Mouse (Mus musculus): ENCODE data around the gene Clpb. TPM values are rescaled to one million over a fixed set of nuclear protein-coding genes. Genes with fewer than 3 reads are reported as not detected.

Gene Clpb
- polyA plus RNA-seq, 1 experiment from 2014 or later: 54.9 TPM

- H3K4me2 ChIP-seq (replicated peaks; ENCODE audit: low read depth, low read length): no peak overlapping the region
- peaks cover 2% of the 10 kb centered on the region; the same call in 1 of the 2 replicates for H3K9me3 ChIP-seq (ENCODE audit: control insufficient read depth, low read length)
- 81% methylated on average over 1 of the region's 1 CpGs for WGBS
- H3K4me1 ChIP-seq (ENCODE audit: control insufficient read depth, insufficient read depth, low read length): peaks cover 9% of the 10 kb centered on the region
- no peak for ATAC-seq (ENCODE audit: low FRiP score, low TSS enrichment)
- H3K36me3 ChIP-seq (ENCODE audit: control insufficient read depth, insufficient read depth, low read length): 0 out of 2 replicates have a peak, but pooled peaks cover under 1% of the 10 kb centered on the region
- no peaks in the 10 kb centered on the region for H3K27me3 ChIP-seq (ENCODE audit: control insufficient read depth, insufficient read depth, low read length)
- no peak overlapping the region for H3K9ac ChIP-seq (ENCODE audit: low read depth, low read length)
- H3K27ac ChIP-seq (ENCODE audit: low read depth, low read length): no peak overlapping the region
- H3K4me3 ChIP-seq (ENCODE audit: low read length): no peak overlapping the region
Measured at GRCm38 (mm10) chr7:101662006-101662405, 1.4 kb upstream of the Clpb start.

GRCm38 (mm10) chr7:101666581-101666980 lies 3.1 kb downstream of the Clpb start:
- Histone ChIP-seq H3K9me3 (ENCODE audit: control insufficient read depth, low read length) (peaks cover 2% of the 10 kb centered on the region; the same call in 1 of the 2 replicates), H3K4me2 (replicated peaks; ENCODE audit: low read depth, low read length) (no peak overlapping the region), H3K9ac (ENCODE audit: low read depth, low read length) (no peak overlapping the region), H3K4me3 (ENCODE audit: low read length) (no peak overlapping the region), H3K4me1 (ENCODE audit: control insufficient read depth, insufficient read depth, low read length) (peaks cover 9% of the 10 kb centered on the region), H3K27me3 (ENCODE audit: control insufficient read depth, insufficient read depth, low read length) (no peaks in the 10 kb centered on the region), H3K27ac (ENCODE audit: low read depth, low read length) (no peak overlapping the region), H3K36me3 (ENCODE audit: control insufficient read depth, insufficient read depth, low read length) (peaks cover 13% of the 10 kb centered on the region; the same call in 1 of the 2 replicates)
- 14% methylated on average over 3 of the region's 3 CpGs for WGBS
- ATAC-seq (ENCODE audit: low FRiP score, low TSS enrichment): no peak

GRCm38 (mm10) chr7:101671601-101672280 lies 8.3 kb downstream of the Clpb start:
- peaks cover 4% of the 10 kb centered on the region; the same call in 1 of the 2 replicates for H3K4me1 ChIP-seq (ENCODE audit: control insufficient read depth, insufficient read depth, low read length)
- no peaks in the 10 kb centered on the region for H3K9me3 ChIP-seq (ENCODE audit: control insufficient read depth, low read length)
- H3K4me2 ChIP-seq (replicated peaks; ENCODE audit: low read depth, low read length): no peak overlapping the region
- no peaks in the 10 kb centered on the region for H3K27me3 ChIP-seq (ENCODE audit: control insufficient read depth, insufficient read depth, low read length)
- ATAC-seq (ENCODE audit: low FRiP score, low TSS enrichment): no peak
- H3K36me3 ChIP-seq (ENCODE audit: control insufficient read depth, insufficient read depth, low read length): peaks cover 13% of the 10 kb centered on the region; the same call in 1 of the 2 replicates
- no peak overlapping the region for H3K27ac ChIP-seq (ENCODE audit: low read depth, low read length)
- WGBS: 81% methylated on average over 5 of the region's 5 CpGs
- no peak overlapping the region for H3K4me3 ChIP-seq (ENCODE audit: low read length)
- H3K9ac ChIP-seq (ENCODE audit: low read depth, low read length): no peak overlapping the region

- Histone ChIP-seq H3K36me3 (ENCODE audit: control insufficient read depth, insufficient read depth, low read length) (peaks cover 6% of the 10 kb centered on the region; the same call in 1 of the 2 replicates), H3K4me1 (ENCODE audit: control insufficient read depth, insufficient read depth, low read length) (peaks cover 4% of the 10 kb centered on the region; the same call in 1 of the 2 replicates), H3K27me3 (ENCODE audit: control insufficient read depth, insufficient read depth, low read length) (no peaks in the 10 kb centered on the region), H3K4me3 (ENCODE audit: low read length) (no peak overlapping the region), H3K27ac (ENCODE audit: low read depth, low read length) (0 out of 2 replicates have a peak overlapping the region, but pooled peaks have one; percentile 32), H3K4me2 (replicated peaks; ENCODE audit: low read depth, low read length) (no peak overlapping the region), H3K9me3 (ENCODE audit: control insufficient read depth, low read length) (no peaks in the 10 kb centered on the region), H3K9ac (ENCODE audit: low read depth, low read length) (no peak overlapping the region)
- 25% methylated on average over 2 of the region's 2 CpGs for WGBS
- no peak for ATAC-seq (ENCODE audit: low FRiP score, low TSS enrichment)
Measured at GRCm38 (mm10) chr7:101673497-101673896, 10.1 kb downstream of the Clpb start.

- no peaks in the 10 kb centered on the region for H3K9me3 ChIP-seq (ENCODE audit: control insufficient read depth, low read length)
- H3K4me2 ChIP-seq (replicated peaks; ENCODE audit: low read depth, low read length): no peak overlapping the region
- no peaks in the 10 kb centered on the region for H3K36me3 ChIP-seq (ENCODE audit: control insufficient read depth, insufficient read depth, low read length)
- H3K27ac ChIP-seq (ENCODE audit: low read depth, low read length): no peak overlapping the region; the same call in 1 of the 2 replicates
- H3K9ac ChIP-seq (ENCODE audit: low read depth, low read length): no peak overlapping the region
- H3K27me3 ChIP-seq (ENCODE audit: control insufficient read depth, insufficient read depth, low read length): no peaks in the 10 kb centered on the region
- ATAC-seq (ENCODE audit: low FRiP score, low TSS enrichment): no peak
- peaks cover 8% of the 10 kb centered on the region; the same call in 1 of the 2 replicates for H3K4me1 ChIP-seq (ENCODE audit: control insufficient read depth, insufficient read depth, low read length)
- 46% methylated on average over 6 of the region's 6 CpGs for WGBS
- no peak overlapping the region for H3K4me3 ChIP-seq (ENCODE audit: low read length)
Measured at GRCm38 (mm10) chr7:101676033-101676761, 12.8 kb downstream of the Clpb start.

GRCm38 (mm10) chr7:101676762-101677308 lies 13.4 kb downstream of the Clpb start:
- H3K9me3 ChIP-seq (ENCODE audit: control insufficient read depth, low read length): no peaks in the 10 kb centered on the region
- H3K27me3 ChIP-seq (ENCODE audit: control insufficient read depth, insufficient read depth, low read length): no peaks in the 10 kb centered on the region
- H3K4me2 ChIP-seq (replicated peaks; ENCODE audit: low read depth, low read length): no peak overlapping the region
- peaks cover 8% of the 10 kb centered on the region; the same call in 1 of the 2 replicates for H3K4me1 ChIP-seq (ENCODE audit: control insufficient read depth, insufficient read depth, low read length)
- no peak overlapping the region for H3K4me3 ChIP-seq (ENCODE audit: low read length)
- peak overlapping the region; percentile 15; the same call in 1 of the 2 replicates for H3K27ac ChIP-seq (ENCODE audit: low read depth, low read length)
- no peak for ATAC-seq (ENCODE audit: low FRiP score, low TSS enrichment)
- no peaks in the 10 kb centered on the region for H3K36me3 ChIP-seq (ENCODE audit: control insufficient read depth, insufficient read depth, low read length)
- no peak overlapping the region for H3K9ac ChIP-seq (ENCODE audit: low read depth, low read length)
- WGBS: 43% methylated on average over 3 of the region's 3 CpGs

- H3K9ac ChIP-seq (ENCODE audit: low read depth, low read length): no peak overlapping the region
- ATAC-seq (ENCODE audit: low FRiP score, low TSS enrichment): peak; percentile 91
- H3K4me1 ChIP-seq (ENCODE audit: control insufficient read depth, insufficient read depth, low read length): peaks cover 4% of the 10 kb centered on the region; the same call in 1 of the 2 replicates
- no peak overlapping the region for H3K27ac ChIP-seq (ENCODE audit: low read depth, low read length)
- WGBS: 15% methylated on average over 7 of the region's 7 CpGs
- no peak overlapping the region for H3K4me3 ChIP-seq (ENCODE audit: low read length)
- H3K9me3 ChIP-seq (ENCODE audit: control insufficient read depth, low read length): no peaks in the 10 kb centered on the region
- H3K4me2 ChIP-seq (replicated peaks; ENCODE audit: low read depth, low read length): no peak overlapping the region
- no peaks in the 10 kb centered on the region for H3K36me3 ChIP-seq (ENCODE audit: control insufficient read depth, insufficient read depth, low read length)
- H3K27me3 ChIP-seq (ENCODE audit: control insufficient read depth, insufficient read depth, low read length): no peaks in the 10 kb centered on the region
Measured at GRCm38 (mm10) chr7:101679591-101679990, 16.2 kb downstream of the Clpb start.

- Histone ChIP-seq H3K9me3 (ENCODE audit: control insufficient read depth, low read length) (no peaks in the 10 kb centered on the region), H3K36me3 (ENCODE audit: control insufficient read depth, insufficient read depth, low read length) (no peaks in the 10 kb centered on the region), H3K4me2 (replicated peaks; ENCODE audit: low read depth, low read length) (no peak overlapping the region), H3K4me1 (ENCODE audit: control insufficient read depth, insufficient read depth, low read length) (peaks cover 4% of the 10 kb centered on the region; the same call in 1 of the 2 replicates), H3K27me3 (ENCODE audit: control insufficient read depth, insufficient read depth, low read length) (no peaks in the 10 kb centered on the region), H3K27ac (ENCODE audit: low read depth, low read length) (peak overlapping the region; percentile 5; the same call in 1 of the 2 replicates), H3K4me3 (ENCODE audit: low read length) (no peak overlapping the region), H3K9ac (ENCODE audit: low read depth, low read length) (no peak overlapping the region)
- 70% methylated on average over 3 of the region's 3 CpGs for WGBS
- ATAC-seq (ENCODE audit: low FRiP score, low TSS enrichment): no peak
Measured at GRCm38 (mm10) chr7:101680961-101681360, 17.5 kb downstream of the Clpb start.

Measured in kidney, embryonic 14.5 days (tissue).